Mouse (Mus musculus): ENCODE measurements around the gene Pgrmc1.

The Pgrmc1 gene

DNA sequence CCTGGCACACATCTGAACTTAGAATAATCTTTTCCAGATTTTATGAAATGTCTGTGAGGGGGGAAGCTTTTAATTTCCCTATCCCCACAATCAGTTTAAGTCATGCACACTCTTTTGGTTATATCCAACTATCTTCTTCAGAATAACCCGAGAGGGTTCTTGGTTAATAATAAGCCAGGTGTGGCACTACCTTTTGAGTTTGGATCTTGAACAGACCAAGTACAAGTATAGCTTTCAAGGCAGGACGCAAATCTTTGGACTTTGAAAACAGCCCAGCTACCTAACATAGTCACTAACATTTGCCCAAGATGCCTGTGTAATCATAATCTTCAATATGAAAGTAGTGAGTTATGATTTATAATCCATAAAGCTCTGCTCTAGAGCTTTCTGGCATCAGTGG is 4.9 kb downstream of the Pgrmc1 start:
- in situ Hi-C loops (cut with MboI; ENCODE audit: low sequenced_read_pairs): no loop called here

GRCm38 (mm10) chrX:36604040-36604439 is 6.0 kb downstream of the Pgrmc1 start:
- in situ Hi-C loops (cut with MboI; ENCODE audit: low sequenced_read_pairs): no loop called here

DNA sequence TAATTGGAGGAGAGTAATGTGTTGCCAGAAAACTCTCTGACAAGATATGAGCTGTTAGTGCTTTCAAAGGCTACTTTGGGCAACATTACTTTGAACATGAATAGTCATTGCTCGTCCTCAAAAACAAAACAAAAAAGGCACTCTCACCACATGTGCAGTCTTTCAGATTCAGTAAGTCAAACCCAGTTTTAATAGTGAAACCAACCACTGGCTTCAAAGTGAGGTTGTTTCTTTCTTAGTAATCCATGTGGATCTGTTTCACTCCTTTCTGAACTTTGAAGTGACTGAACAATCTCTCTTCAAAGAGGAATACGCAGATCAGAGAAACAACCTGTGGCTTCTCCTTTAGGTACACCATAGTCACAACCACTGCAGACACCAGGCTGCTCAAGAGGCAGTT is 11.1 kb downstream of the Pgrmc1 start:
- in situ Hi-C loops (cut with MboI; ENCODE audit: low sequenced_read_pairs): no loop called here

GRCm38 (mm10) chrX:36628102-36628501 is 30.1 kb downstream of the Pgrmc1 start:
- in situ Hi-C loops (cut with MboI; ENCODE audit: low sequenced_read_pairs): no loop called here

DNA sequence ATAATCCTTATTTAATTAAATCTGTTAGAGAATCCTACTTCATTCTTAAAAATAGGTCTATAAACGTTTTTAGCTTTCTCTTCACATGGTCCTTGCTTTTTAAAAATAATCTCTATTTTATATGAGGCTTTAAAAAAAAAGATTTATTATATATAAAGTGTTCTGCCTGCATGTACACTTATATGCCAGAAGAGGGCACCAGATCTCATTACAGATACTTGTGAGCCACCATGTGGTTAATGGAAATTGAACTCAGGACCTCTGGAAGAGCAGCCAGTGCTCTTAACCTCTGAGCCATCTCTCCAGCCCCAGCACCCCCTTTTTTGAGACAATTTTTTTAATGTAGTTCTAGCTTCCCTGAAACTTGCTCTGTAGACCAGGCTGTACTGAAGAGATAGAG is 32.8 kb downstream of the Pgrmc1 start:
- in situ Hi-C loops (cut with MboI; ENCODE audit: low sequenced_read_pairs): no loop called here

- in situ Hi-C loops (cut with MboI; ENCODE audit: low sequenced_read_pairs): no loop called here
These were observed 42.0 kb downstream of the Pgrmc1 start for GRCm38 (mm10) chrX:36640046-36640445.

GRCm38 (mm10) chrX:36644657-36645551 is 46.9 kb downstream of the Pgrmc1 start, which contains the start of gene Akap17b:
Akap17b (minus strand) TSS chrX:36645395.
- in situ Hi-C loops (cut with MboI; ENCODE audit: low sequenced_read_pairs): no loop called here
